Mouse (Mus musculus) cerebellum, adult 2 months (tissue): ENCODE results near the gene Prdm10.

Experiments used
- CTCF ChIP-seq: fragments of 200-500 bp; IDR thresholded peaks from 2 replicates; pipeline ENCODE4 v1.5.1; 2011; ENCODE audit warnings: low read depth, mild to moderate bottlenecking, control low read depth, low read length, moderate library complexity, borderline replicate concordance; ENCODE audit not compliant: insufficient read depth
- POLR2A ChIP-seq: fragments of 200-500 bp; IDR thresholded peaks from 2 replicates; pipeline ENCODE4 v1.6.1; 2011; ENCODE audit warnings: low read length, control low read depth, borderline replicate concordance; ENCODE audit not compliant: insufficient read depth

DNA sequence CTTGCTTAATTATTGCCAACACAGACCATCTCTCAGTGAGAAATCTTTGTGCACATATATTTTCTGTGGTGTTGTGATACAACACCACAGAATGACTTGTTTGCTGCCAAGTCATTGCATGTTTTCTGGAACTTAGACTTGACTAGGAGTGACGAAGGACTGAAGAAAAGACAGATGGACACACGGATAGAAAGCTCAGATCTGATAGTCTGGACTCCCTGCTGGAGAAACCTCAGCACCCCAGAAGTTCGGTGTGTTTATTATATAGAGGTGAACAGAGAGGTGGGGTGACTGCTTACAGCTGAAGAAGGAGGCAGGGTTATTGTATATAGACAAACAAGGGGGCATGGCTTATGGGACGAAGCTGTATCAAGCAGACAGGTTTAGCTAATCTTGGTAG is 20.1 kb upstream of the Prdm10 start:
- TF ChIP-seq POLR2A (no peak), CTCF (no peak)
